Mouse (Mus musculus) liver, adult 10 weeks (tissue): ENCODE results near the gene Gm44502. TPM values are rescaled to one million over a fixed set of nuclear protein-coding genes. Genes with fewer than 3 reads are reported as not detected.

Source experiments
- polyA plus RNA-seq: library from polyadenylated mRNA; stranded (reverse); fragments of 350-450 nt; fragmentation: Illumina TruSeq; extraction: RNeasy Lipid Tissue Mini Kit (QIAGEN cat#74804); gene quantifications from one replicate; pipeline ENCODE4 v1.2.3, GENCODE M21; 2014; ENCODE audit warnings: low read depth, low replicate concordance

The Gm44502 gene
- polyA plus RNA-seq, result not detected

DNA sequence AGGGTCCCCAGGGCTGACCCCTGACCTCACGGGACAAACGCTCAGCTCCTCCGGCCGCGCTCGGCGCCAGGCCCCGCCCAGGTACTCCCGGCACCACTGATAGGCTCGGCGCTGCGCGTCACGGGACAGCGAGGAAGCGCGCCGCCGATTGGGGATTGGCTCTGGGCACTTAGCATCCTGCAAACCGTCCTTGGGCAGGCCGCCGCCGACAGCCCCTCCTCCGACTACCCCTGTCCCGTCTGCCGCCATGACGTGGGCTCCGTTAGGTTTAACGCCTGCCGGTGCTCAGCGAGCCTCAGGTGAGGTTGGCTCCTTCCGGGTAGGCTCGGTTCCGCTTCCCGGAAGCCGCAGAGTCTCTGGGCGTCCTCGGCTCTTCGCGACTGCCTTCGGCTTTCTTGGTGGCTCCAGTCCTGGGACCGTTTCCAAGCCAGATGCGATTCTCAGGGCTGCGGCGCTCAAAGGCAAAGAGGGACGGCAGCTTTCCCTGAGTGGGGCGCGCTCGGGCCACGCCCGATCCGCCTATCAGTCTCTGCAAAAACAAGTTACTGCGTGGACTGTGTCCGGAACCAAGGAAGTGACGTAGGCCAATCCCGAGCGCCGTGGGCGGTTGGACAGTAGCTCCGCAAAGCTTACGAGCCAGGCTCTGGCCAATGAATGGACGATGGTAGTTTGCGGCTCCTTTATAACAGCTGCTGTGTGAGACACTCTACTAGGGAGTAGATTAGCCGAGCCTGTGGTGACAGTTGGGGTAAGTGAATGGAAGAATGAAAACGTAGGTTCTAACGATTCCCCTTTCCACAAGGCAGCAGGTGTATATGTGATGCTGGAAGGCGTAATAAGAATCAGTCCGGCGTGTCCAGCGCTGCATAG, at the start of gene Gm44502, which contains the start of the genes C730034F03Rik and Chkb:
TSS of gene Gm44502 (minus strand) at position 345 of the 870 bp plus-strand sequence.
TSS of gene C730034F03Rik (plus strand) at position 238 of the 870 bp plus-strand sequence.
TSS of gene Chkb (minus strand) at position 557 of the 870 bp plus-strand sequence.

DNA sequence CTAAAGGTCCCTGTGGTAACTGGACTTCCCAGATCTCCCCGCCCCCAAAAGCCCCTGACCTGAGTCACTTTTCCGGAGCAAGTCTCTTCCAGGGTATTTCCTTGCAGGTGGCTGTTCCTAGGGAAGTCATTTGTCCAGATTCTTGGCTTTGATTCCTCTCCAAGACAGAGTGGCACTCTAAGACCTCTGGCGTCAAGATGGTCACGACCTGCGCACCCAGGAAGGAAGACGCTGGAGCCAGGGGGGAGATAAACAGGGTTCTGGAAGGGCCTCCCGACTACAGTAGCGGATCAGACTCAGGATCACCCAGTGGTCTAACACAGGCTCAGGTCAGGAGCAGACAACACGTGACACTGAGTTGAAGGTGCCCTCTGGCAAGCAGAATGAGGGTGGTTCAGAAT, 47.6 kb upstream of the Gm44502 start, which contains the start of gene Arsa:
TSS of gene Arsa (minus strand) at position 335 of the 401 bp plus-strand sequence.

GRCm38 (mm10) chr15:89453865-89454478, 24.5 kb upstream of the Gm44502 start, which contains the start of gene Mapk8ip2:
Gene Mapk8ip2, plus strand, starts transcription at chr15:89453913.

GRCm38 (mm10) chr15:89425711-89426121, 3.8 kb downstream of the Gm44502 start, which contains the start of gene Cpt1b:
Gene Cpt1b, minus strand, starts transcription at chr15:89425863.

GRCm38 (mm10) chr15:89410118-89410517, 19.4 kb downstream of the Gm44502 start, which contains the start of gene Syce3:
Gene Syce3, minus strand, starts transcription at chr15:89410503.

GRCm38 (mm10) chr15:89384617-89385016, 44.9 kb downstream of the Gm44502 start, which contains the start of gene Klhdc7b:
Gene Klhdc7b, plus strand, starts transcription at chr15:89384917.

GRCm38 (mm10) chr15:89378831-89379401, 50.6 kb downstream of the Gm44502 start, which contains the start of gene Odf3b:
Gene Odf3b, minus strand, starts transcription at chr15:89379282.

GRCm38 (mm10) chr15:89376957-89377356, 52.5 kb downstream of the Gm44502 start, which contains the start of gene Tymp:
Gene Tymp, minus strand, starts transcription at chr15:89377039.

DNA sequence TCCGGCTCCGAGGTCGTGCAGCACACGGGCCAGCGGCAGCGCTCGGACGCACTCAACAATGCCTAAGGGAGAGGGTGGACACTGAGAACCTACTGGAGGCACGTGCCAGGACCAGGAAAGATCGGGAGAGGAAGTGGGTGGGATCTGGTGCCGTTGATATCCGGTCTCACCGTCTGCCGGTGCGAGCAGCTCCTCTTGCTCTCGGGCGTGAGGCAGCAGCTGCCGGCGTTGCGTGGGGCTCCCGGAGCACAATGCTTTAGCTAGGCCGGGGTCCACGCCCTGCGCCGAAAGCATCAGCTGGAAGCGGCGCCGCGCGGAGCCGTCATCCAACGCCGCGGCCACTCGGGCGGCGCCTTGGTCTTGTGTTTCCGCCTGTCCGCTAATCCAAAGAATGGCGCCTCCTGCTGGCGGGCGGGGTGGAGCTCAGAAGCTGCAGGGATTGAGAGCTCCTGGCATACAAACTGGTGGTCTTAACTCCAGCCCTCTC, 55.7 kb downstream of the Gm44502 start, which contains the start of gene Sco2:
TSS of gene Sco2 (minus strand) at position 85 of the 487 bp plus-strand sequence.

Other genes starting within 250 kb of the Gm44502 start
- gene Plxnb2, start 248.9 kb downstream of the Gm44502 start, polyA plus RNA-seq, result 6.3 TPM
- 0.56 TPM for gene Dennd6b, start 233.2 kb downstream of the Gm44502 start, polyA plus RNA-seq
- 9.0 TPM for gene Ppp6r2, start 218.1 kb downstream of the Gm44502 start, polyA plus RNA-seq
- 2.2 TPM for gene Sbf1, start 114.4 kb downstream of the Gm44502 start, polyA plus RNA-seq
- gene Adm2, start 107.0 kb downstream of the Gm44502 start, polyA plus RNA-seq, result not detected
- not detected for gene Miox, start 95.3 kb downstream of the Gm44502 start, polyA plus RNA-seq
- 0.72 TPM for gene Lmf2, start 74.0 kb downstream of the Gm44502 start, polyA plus RNA-seq
- 9.0 TPM for gene Ncaph2, start 74.0 kb downstream of the Gm44502 start, polyA plus RNA-seq
- gene Sco2, start 55.9 kb downstream of the Gm44502 start, polyA plus RNA-seq, result 5.9 TPM
- 2.1 TPM for gene Tymp, start 52.7 kb downstream of the Gm44502 start, polyA plus RNA-seq
- gene Odf3b, start 50.4 kb downstream of the Gm44502 start, polyA plus RNA-seq, result not detected
- gene Klhdc7b, start 44.8 kb downstream of the Gm44502 start, polyA plus RNA-seq, result not detected
- gene Syce3, start 19.2 kb downstream of the Gm44502 start, polyA plus RNA-seq, result not detected
- gene Cpt1b, start 3.8 kb downstream of the Gm44502 start, polyA plus RNA-seq, result 0.61 TPM
- 2.3 TPM for gene C730034F03Rik, start 107 bp downstream of the Gm44502 start, polyA plus RNA-seq
- 55.7 TPM for gene Chkb, start 212 bp upstream of the Gm44502 start, polyA plus RNA-seq
- gene Mapk8ip2, start 24.2 kb upstream of the Gm44502 start, polyA plus RNA-seq, result not detected
- gene Arsa, start 47.7 kb upstream of the Gm44502 start, polyA plus RNA-seq, result 3.4 TPM
- gene Shank3, start 69.9 kb upstream of the Gm44502 start, polyA plus RNA-seq, result 0.32 TPM
- gene Acr, start 138.6 kb upstream of the Gm44502 start, polyA plus RNA-seq, result not detected
- gene Rabl2, start 162.2 kb upstream of the Gm44502 start, polyA plus RNA-seq, result 3.1 TPM